Mouse (Mus musculus) testis, postnatal 10 days (tissue): ENCODE results near the gene Svbp.
A peak's percentile ranks its signal among the peaks of the same experiment; 100 is the strongest.

ENCODE experiments used
- DNase-seq: peaks from one replicate; pipeline ENCODE4 v3.0.0; 2021; ENCODE audit warnings: low spot score

Svbp gene

GRCm38 (mm10) chr4:119246688-119247225 is 51.7 kb downstream of the Svbp start:
- DNase-seq = no peak

GRCm38 (mm10) chr4:119247462-119248235 is 52.5 kb downstream of the Svbp start:
- DNase-seq = peak; percentile 88

- DNase-seq = no peak
Observed at GRCm38 (mm10) chr4:119248407-119248965, 53.4 kb downstream of the Svbp start.
